Mouse (Mus musculus): ENCODE results near the gene Cdh10. TPM values are rescaled to one million over a fixed set of nuclear protein-coding genes. Genes with fewer than 3 reads are reported as not detected.
A peak's percentile ranks its signal among the peaks of the same experiment; 100 is the strongest.

The Cdh10 gene
- total RNA-seq, 2 experiments from 2014 or later = 28.8 TPM

- no peak for DNase-seq (ENCODE audit: low spot score in 2 of 2)
Observed at GRCm38 (mm10) chr15:18952266-18952665, 133.5 kb downstream of the Cdh10 start.

GRCm38 (mm10) chr15:18975041-18975440, 156.3 kb downstream of the Cdh10 start:
- no peak for DNase-seq (ENCODE audit: low spot score in 2 of 2)

GRCm38 (mm10) chr15:18984891-18985290, 166.1 kb downstream of the Cdh10 start:
- DNase-seq (ENCODE audit: low spot score in 2 of 2) = no peak

GRCm38 (mm10) chr15:18987671-18988070, 168.9 kb downstream of the Cdh10 start:
- DNase-seq (ENCODE audit: low spot score in 2 of 2) = no peak

DNA sequence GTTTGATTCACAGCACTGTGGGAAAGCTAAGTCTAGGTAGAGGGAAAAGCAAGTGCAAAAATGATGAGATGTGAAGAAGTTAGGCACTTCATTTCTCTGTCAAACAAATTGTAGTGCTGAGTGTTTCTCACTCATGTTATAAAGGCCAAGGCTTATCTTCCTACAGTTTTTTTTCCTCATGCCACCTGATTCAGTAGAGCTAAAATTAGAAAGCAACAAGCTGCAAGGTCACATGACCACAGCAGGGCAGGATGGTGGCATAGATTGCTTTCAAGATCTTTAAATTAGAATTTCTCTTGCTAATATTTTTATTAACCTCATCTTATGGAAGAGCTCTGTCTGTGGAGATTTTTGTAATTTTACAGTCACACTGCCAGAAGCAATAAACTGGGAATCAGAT, 174.8 kb downstream of the Cdh10 start:
- DNase-seq (ENCODE audit: low spot score in 2 of 2) = no peak

DNA sequence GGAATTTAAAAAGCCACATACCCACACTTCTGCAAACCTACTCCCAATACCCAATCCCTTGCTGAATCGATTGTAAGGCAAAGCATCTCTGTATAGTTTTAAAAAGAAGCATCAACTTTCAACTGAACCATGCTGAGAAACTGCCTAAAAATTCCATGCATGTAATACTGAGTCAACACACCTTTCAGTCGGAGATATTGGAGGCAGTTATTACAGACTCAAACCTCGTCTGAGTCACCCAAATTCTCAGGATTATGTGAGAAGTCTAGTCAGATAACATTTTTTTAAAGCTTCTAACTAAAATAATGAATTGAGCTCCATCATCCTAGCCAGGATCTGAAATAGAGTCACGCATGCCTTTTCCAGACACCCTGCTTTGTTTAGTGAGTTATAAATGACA, 175.5 kb downstream of the Cdh10 start:
- DNase-seq (ENCODE audit: low spot score in 2 of 2) = no peak

DNA sequence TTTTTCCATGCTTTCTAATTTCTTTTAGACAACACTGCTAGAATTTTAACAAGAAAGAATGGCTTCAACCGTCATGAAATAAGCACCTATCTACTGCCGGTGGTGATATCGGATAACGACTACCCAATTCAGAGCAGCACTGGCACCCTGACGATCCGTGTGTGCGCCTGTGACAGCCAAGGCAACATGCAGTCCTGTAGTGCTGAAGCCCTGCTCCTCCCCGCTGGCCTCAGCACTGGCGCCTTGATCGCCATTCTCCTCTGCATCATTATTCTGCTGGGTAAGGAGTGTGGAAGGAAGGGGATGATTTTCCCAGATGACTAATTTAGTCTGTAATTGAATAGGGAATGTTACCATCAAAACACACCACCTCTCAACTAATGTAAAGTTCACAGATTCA, 192.1 kb downstream of the Cdh10 start:
- no peak for DNase-seq (ENCODE audit: low spot score in 2 of 2)

DNA sequence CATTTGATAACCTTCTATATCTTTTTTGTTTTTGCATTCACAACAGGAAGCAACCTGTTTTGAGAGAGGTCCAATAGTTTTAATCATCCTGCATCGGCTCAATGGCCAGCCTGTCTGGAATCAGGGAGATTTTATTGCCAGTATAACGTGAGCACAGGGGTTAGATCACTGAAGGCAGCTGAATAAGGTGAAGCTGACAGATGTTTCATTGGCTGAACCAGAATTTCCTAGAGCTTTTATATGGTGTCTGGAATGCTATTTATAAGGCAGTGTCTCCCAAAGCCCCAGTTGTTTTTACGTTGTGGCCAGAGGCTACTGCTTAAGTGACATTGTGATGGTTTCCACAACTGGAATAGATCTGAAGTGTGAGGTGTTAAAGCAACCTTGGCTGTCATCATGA, 214.2 kb downstream of the Cdh10 start:
- no peak for DNase-seq (ENCODE audit: low spot score in 2 of 2)

DNA sequence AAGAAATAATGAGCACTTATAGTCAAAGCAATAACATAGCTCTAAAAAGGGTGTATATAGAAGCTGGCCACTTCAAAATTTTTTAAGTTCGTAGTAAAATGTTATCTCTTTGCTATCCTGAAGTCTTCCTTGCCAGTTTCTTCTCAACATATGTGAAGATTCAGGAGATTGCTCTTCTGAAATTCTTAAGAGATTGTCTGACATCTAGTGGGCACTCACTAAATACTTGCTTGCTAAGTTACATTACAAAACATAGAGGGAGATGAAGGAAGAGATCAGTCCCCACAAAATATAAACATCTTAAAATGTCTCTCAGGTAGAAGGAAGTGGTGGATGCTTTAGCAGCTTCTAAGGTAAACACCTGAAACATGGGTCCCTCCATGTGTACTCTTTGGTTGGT, 221.3 kb downstream of the Cdh10 start:
- DNase-seq (ENCODE audit: low spot score in 2 of 2) = peak in 1 of 2 experiments; percentile 13
